Mouse (Mus musculus): Measurements from ENCODE around the gene Mmaa. TPM values are rescaled to one million over a fixed set of nuclear protein-coding genes. Genes with fewer than 3 reads are reported as not detected.

The Mmaa gene
- total and polyA plus RNA-seq, 2 experiments from 2014 or later = 11.1 to 14.0 TPM

DNA sequence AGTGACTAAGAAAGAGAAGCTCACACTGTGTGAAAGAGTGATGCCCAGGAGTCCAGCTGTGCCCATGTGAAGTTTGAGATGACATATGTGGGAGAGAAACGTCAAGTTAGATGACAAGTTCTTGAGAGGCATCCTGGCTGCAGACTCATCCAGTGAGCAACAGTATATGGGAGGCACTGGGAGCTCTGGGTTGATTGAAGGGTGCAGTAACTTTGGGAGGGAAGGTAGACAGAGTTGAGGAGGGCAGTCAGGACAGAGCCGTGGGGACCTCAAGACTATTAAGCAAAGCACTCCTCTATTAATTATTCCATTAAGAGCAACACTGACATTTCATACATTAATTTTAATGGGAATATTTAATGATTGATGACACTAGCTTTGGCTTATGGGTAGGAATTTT lies 35.0 kb upstream of the Mmaa start:
- no peak overlapping the region for H3K9ac ChIP-seq
- no peak overlapping the region for H3K4me2 ChIP-seq (ENCODE audit: low read depth)
- no peaks in the 10 kb centered on the region for H3K4me1 ChIP-seq (ENCODE audit: insufficient read depth)
- no peak for TF ChIP-seq CTCF (IDR thresholded peaks at IDR 0.05; ENCODE audit: low read depth)
- no peak for DNase-seq
- no peaks in the 10 kb centered on the region for H3K27me3 ChIP-seq (ENCODE audit: insufficient read depth, low read length)
- H3K4me3 ChIP-seq (ENCODE audit: low read depth, low read length) = no peak overlapping the region
- H3K36me3 ChIP-seq (ENCODE audit: insufficient read depth) = no peaks in the 10 kb centered on the region
- H3K9me3 ChIP-seq (ENCODE audit: low read length) = no peaks in the 10 kb centered on the region
- 94% methylated on average over 2 of the region's 2 CpGs for WGBS
- no peak overlapping the region for H3K27ac ChIP-seq (ENCODE audit: low read depth, low read length)
- no peak for ATAC-seq

GRCm38 (mm10) chr8:79329182-79329581 lies 34.4 kb upstream of the Mmaa start:
- Histone ChIP-seq H3K9me3 (ENCODE audit: low read length) (no peaks in the 10 kb centered on the region), H3K4me1 (ENCODE audit: insufficient read depth) (no peaks in the 10 kb centered on the region), H3K4me3 (ENCODE audit: low read depth, low read length) (no peak overlapping the region), H3K9ac (no peak overlapping the region), H3K27ac (ENCODE audit: low read depth, low read length) (no peak overlapping the region), H3K27me3 (ENCODE audit: insufficient read depth, low read length) (no peaks in the 10 kb centered on the region), H3K4me2 (ENCODE audit: low read depth) (no peak overlapping the region), H3K36me3 (ENCODE audit: insufficient read depth) (no peaks in the 10 kb centered on the region)
- no peak for TF ChIP-seq CTCF (IDR thresholded peaks at IDR 0.05; ENCODE audit: low read depth)
- ATAC-seq (no peak), DNase-seq (no peak)
- WGBS = 87% methylated on average over 4 of the region's 4 CpGs

DNA sequence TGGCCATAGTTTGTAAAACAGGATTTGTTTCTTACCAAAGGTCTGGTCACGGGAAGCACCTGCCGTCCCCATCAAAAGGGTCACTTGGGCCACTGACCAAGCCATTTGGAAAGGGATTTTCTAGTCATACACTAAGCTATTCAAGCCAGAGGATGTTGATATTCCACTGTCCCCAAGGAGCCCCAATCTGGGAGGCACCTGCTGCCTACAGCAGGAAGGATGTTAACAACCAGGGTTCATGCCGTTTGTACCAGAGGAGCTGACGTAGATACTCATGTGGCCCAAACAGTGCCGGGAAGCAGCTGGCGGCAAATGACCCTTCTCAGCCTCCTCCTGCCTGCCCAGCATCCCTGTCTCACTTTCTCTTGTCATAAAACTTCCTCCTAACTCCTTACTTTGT lies 30.8 kb upstream of the Mmaa start:
- no peak overlapping the region for H3K27ac ChIP-seq (ENCODE audit: low read depth, low read length)
- WGBS = 87% methylated on average over 6 of the region's 6 CpGs
- DNase-seq = no peak
- H3K9ac ChIP-seq = no peak overlapping the region
- ATAC-seq = no peak
- H3K4me2 ChIP-seq (ENCODE audit: low read depth) = no peak overlapping the region
- no peaks in the 10 kb centered on the region for H3K4me1 ChIP-seq (ENCODE audit: insufficient read depth)
- TF ChIP-seq CTCF (IDR thresholded peaks at IDR 0.05; ENCODE audit: low read depth) = no peak
- no peak overlapping the region for H3K4me3 ChIP-seq (ENCODE audit: low read depth, low read length)
- H3K27me3 ChIP-seq (ENCODE audit: insufficient read depth, low read length) = no peaks in the 10 kb centered on the region
- no peaks in the 10 kb centered on the region for H3K36me3 ChIP-seq (ENCODE audit: insufficient read depth)
- no peaks in the 10 kb centered on the region for H3K9me3 ChIP-seq (ENCODE audit: low read length)

DNA sequence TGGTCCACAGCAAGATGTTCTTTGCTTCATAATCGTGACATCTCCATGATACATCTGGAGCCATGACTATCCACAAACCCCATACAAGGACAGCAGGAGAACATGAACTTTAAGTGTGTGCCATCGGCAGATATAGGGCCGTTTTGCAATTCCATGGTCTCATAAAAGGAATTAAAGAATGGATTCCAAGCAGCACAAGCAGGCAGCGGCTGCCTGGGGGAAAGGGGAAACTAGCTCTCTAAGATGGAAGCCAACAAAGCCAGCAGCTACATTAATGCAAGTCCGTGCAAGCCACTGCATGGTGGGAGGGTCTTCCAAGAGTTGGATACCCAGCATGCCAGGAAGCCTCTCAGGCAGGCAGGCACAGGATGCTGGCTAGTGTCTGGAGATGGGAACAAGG lies 30.2 kb upstream of the Mmaa start:
- H3K9ac ChIP-seq = no peak overlapping the region
- no peak overlapping the region for H3K27ac ChIP-seq (ENCODE audit: low read depth, low read length)
- no peaks in the 10 kb centered on the region for H3K9me3 ChIP-seq (ENCODE audit: low read length)
- no peak overlapping the region for H3K4me2 ChIP-seq (ENCODE audit: low read depth)
- H3K36me3 ChIP-seq (ENCODE audit: insufficient read depth) = no peaks in the 10 kb centered on the region
- no peak for ATAC-seq
- no peak overlapping the region for H3K4me3 ChIP-seq (ENCODE audit: low read depth, low read length)
- no peak for DNase-seq
- H3K4me1 ChIP-seq (ENCODE audit: insufficient read depth) = no peaks in the 10 kb centered on the region
- no peaks in the 10 kb centered on the region for H3K27me3 ChIP-seq (ENCODE audit: insufficient read depth, low read length)
- no peak for TF ChIP-seq CTCF (IDR thresholded peaks at IDR 0.05; ENCODE audit: low read depth)
- 66% methylated on average over 5 of the region's 5 CpGs for WGBS

DNA sequence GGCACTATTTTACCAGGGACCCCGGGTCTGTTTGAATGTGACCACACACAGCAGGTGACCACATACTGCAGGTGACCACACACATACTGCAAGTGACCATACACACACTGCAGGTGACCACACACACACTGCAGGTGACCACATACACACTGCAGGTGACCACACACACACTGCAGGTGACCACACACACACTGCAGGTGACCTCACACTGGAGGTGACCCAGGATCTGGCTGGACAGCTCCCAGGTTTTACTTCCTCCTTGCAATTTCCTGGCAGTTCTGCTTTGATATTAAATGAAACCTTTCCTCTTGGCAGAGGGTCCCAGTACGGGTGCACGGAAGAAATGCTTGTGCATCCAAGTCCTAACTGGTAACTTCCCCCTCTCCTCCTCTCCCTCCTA lies 29.3 kb upstream of the Mmaa start:
- 57% methylated on average over 3 of the region's 3 CpGs for WGBS
- Histone ChIP-seq H3K9ac (no peak overlapping the region), H3K4me3 (ENCODE audit: low read depth, low read length) (no peak overlapping the region), H3K4me2 (ENCODE audit: low read depth) (no peak overlapping the region), H3K27me3 (ENCODE audit: insufficient read depth, low read length) (no peaks in the 10 kb centered on the region), H3K4me1 (ENCODE audit: insufficient read depth) (no peaks in the 10 kb centered on the region), H3K27ac (ENCODE audit: low read depth, low read length) (no peak overlapping the region), H3K36me3 (ENCODE audit: insufficient read depth) (no peaks in the 10 kb centered on the region), H3K9me3 (ENCODE audit: low read length) (no peaks in the 10 kb centered on the region)
- TF ChIP-seq CTCF (IDR thresholded peaks at IDR 0.05; ENCODE audit: low read depth) = no peak
- ATAC-seq = no peak
- DNase-seq = no peak

DNA sequence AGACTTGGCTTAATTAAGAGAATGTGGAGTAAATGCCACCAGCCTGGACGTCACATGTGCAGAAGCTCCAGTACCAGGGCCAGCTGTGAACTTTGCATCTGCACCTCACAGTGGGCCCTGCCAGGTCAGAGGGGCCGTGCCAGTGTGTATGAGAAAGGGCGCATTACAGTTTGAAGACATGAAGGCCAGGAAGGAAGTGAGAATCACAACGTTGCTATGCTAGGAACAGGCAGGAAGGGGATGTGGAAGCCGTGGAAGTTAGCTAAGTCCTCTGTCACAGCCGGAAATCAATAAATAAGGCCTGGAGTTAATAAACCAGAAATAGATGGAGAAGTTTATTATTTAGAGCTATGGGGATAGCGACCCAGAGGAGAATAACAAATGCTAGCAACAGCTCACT lies 28.4 kb upstream of the Mmaa start:
- no peak overlapping the region for H3K4me2 ChIP-seq (ENCODE audit: low read depth)
- no peak overlapping the region for H3K27ac ChIP-seq (ENCODE audit: low read depth, low read length)
- no peaks in the 10 kb centered on the region for H3K4me1 ChIP-seq (ENCODE audit: insufficient read depth)
- no peaks in the 10 kb centered on the region for H3K27me3 ChIP-seq (ENCODE audit: insufficient read depth, low read length)
- DNase-seq (no peak), ATAC-seq (no peak)
- H3K9me3 ChIP-seq (ENCODE audit: low read length) = no peaks in the 10 kb centered on the region
- 74% methylated on average over 7 of the region's 7 CpGs for WGBS
- H3K36me3 ChIP-seq (ENCODE audit: insufficient read depth) = no peaks in the 10 kb centered on the region
- no peak for TF ChIP-seq CTCF (IDR thresholded peaks at IDR 0.05; ENCODE audit: low read depth)
- H3K9ac ChIP-seq = no peak overlapping the region
- H3K4me3 ChIP-seq (ENCODE audit: low read depth, low read length) = no peak overlapping the region

DNA sequence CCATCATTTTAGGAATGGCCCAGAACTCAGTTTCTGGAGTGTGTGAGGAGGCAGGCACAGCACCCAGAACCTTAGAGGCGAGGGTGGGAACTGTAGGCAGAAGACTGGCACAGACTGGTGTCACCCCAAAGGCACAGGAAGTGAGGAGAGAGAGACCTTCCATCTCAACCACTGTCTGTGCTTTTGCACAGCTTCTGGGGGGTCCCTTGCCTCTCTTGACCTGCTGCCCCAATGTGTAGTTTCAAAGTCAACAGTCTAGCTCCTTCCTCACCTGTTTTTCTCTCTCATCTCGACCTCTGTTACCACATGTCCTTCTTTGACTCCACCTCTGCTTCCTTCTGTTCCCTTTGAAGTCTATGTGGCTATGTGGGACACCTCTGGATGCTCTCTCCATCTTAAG lies 16.1 kb upstream of the Mmaa start:
- no peak for DNase-seq
- Histone ChIP-seq H3K9ac (no peak overlapping the region), H3K4me2 (ENCODE audit: low read depth) (no peak overlapping the region), H3K4me1 (ENCODE audit: insufficient read depth) (no peaks in the 10 kb centered on the region), H3K27ac (ENCODE audit: low read depth, low read length) (no peak overlapping the region), H3K4me3 (ENCODE audit: low read depth, low read length) (no peak overlapping the region), H3K36me3 (ENCODE audit: insufficient read depth) (no peaks in the 10 kb centered on the region), H3K27me3 (ENCODE audit: insufficient read depth, low read length) (no peaks in the 10 kb centered on the region), H3K9me3 (ENCODE audit: low read length) (no peaks in the 10 kb centered on the region)
- ATAC-seq = no peak
- no peak for TF ChIP-seq CTCF (IDR thresholded peaks at IDR 0.05; ENCODE audit: low read depth)
- WGBS = 82% methylated on average over 2 of the region's 2 CpGs

GRCm38 (mm10) chr8:79305941-79306340 lies 11.2 kb upstream of the Mmaa start:
- WGBS = 62% methylated on average over 5 of the region's 5 CpGs
- no peak overlapping the region for H3K4me2 ChIP-seq (ENCODE audit: low read depth)

More at GRCm38 (mm10) chr8:79305941-79306340, 11.2 kb upstream of the Mmaa start:
- H3K9me3 ChIP-seq (ENCODE audit: low read length) = no peaks in the 10 kb centered on the region
- no peaks in the 10 kb centered on the region for H3K27me3 ChIP-seq (ENCODE audit: insufficient read depth, low read length)
- no peaks in the 10 kb centered on the region for H3K36me3 ChIP-seq (ENCODE audit: insufficient read depth)
- H3K9ac ChIP-seq = no peak overlapping the region
- ATAC-seq = no peak
- no peak overlapping the region for H3K27ac ChIP-seq (ENCODE audit: low read depth, low read length)
- no peaks in the 10 kb centered on the region for H3K4me1 ChIP-seq (ENCODE audit: insufficient read depth)
- no peak overlapping the region for H3K4me3 ChIP-seq (ENCODE audit: low read depth, low read length)
- no peak for DNase-seq
- TF ChIP-seq CTCF (IDR thresholded peaks at IDR 0.05; ENCODE audit: low read depth) = no peak
